Mouse (Mus musculus): ENCODE results near the gene Kncn.

DNA sequence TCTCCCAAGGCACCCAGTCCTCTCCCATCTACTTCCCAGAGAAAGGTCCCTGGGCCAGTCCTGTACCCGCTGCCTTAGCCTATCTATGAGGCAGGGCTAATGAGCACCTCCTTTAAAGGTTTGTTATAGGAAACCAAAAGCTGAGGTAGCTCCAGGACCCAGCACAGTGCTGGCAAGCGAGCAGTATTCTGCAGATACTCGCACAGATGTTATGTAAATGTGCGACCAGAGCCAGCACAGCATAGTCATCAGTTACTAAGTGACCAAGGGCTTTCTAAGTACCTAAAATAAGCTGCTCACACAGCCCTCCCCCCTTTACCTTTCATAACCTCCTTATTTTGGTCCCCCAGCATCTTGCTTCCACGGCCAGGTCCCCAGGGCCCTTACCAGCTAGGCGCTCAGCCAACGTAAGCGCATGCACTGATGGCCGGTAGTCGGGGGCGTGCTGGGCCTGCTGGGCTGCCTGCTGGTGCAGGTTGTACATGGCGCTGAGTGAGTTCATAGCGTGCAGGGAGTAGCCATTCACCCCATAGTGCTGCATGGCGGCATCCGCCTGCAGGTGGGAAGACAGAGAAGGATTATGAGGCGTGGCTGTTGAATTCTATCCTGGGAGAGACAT lies 39.2 kb downstream of the Kncn start:
- no peak for TF ChIP-seq CTCF (IDR thresholded peaks at IDR 0.05; ENCODE audit: insufficient read depth, low read depth, low read length)
- no peak for TF ChIP-seq POLR2A (IDR thresholded peaks at IDR 0.05; ENCODE audit: insufficient read depth, low read depth, low read length)
